Mouse (Mus musculus): ENCODE measurements around the gene Zfp689. TPM values are rescaled to one million over a fixed set of nuclear protein-coding genes. Genes with fewer than 3 reads are reported as not detected.
"Not testable (repeated sequence)": the region's sequence is repeated elsewhere in the genome, so short reads cannot be mapped to it uniquely, and the experiment has no call there.

Gene Zfp689
- polyA plus RNA-seq, 1 experiment = 11.2 TPM

GRCm38 (mm10) chr7:127425291-127425690, 23.7 kb downstream of the Zfp689 start:
- Histone ChIP-seq H3K36me3 (ENCODE audit: control insufficient read depth, insufficient read depth, low read length) (no peaks in the 10 kb centered on the region), H3K27ac (ENCODE audit: control insufficient read depth, insufficient read depth, low read depth, low read length) (no peak overlapping the region), H3K4me3 (ENCODE audit: control insufficient read depth, low read depth, low read length) (peak overlapping the region; percentile 29), H3K4me1 (ENCODE audit: control insufficient read depth, insufficient read depth, low read length) (peaks cover 12% of the 10 kb centered on the region), H3K27me3 (ENCODE audit: control insufficient read depth, insufficient read depth, low read length) (no peaks in the 10 kb centered on the region)
- TF ChIP-seq POLR2A (IDR thresholded peaks at IDR 0.05; ENCODE audit: control insufficient read depth, low read depth, low read length) (no peak), CTCF (IDR thresholded peaks at IDR 0.05; ENCODE audit: control insufficient read depth, insufficient read depth, insufficient replicate concordance, low read depth, low read length) (no peak)

GRCm38 (mm10) chr7:127422247-127422646, 26.7 kb downstream of the Zfp689 start:
- TF ChIP-seq CTCF (IDR thresholded peaks at IDR 0.05; ENCODE audit: control insufficient read depth, insufficient read depth, insufficient replicate concordance, low read depth, low read length) = no peak
- no peak for TF ChIP-seq POLR2A (IDR thresholded peaks at IDR 0.05; ENCODE audit: control insufficient read depth, low read depth, low read length)
- peaks cover 12% of the 10 kb centered on the region for H3K4me1 ChIP-seq (ENCODE audit: control insufficient read depth, insufficient read depth, low read length)
- no peaks in the 10 kb centered on the region for H3K27me3 ChIP-seq (ENCODE audit: control insufficient read depth, insufficient read depth, low read length)
- H3K27ac ChIP-seq (ENCODE audit: control insufficient read depth, insufficient read depth, low read depth, low read length) = peak overlapping the region; percentile 90
- peak overlapping the region; percentile 96 for H3K4me3 ChIP-seq (ENCODE audit: control insufficient read depth, low read depth, low read length)
- H3K36me3 ChIP-seq (ENCODE audit: control insufficient read depth, insufficient read depth, low read length) = no peaks in the 10 kb centered on the region

- H3K27me3 ChIP-seq (ENCODE audit: control insufficient read depth, insufficient read depth, low read length) = no peaks in the 10 kb centered on the region
- TF ChIP-seq CTCF (IDR thresholded peaks at IDR 0.05; ENCODE audit: control insufficient read depth, insufficient read depth, insufficient replicate concordance, low read depth, low read length) (no peak), POLR2A (IDR thresholded peaks at IDR 0.05; ENCODE audit: control insufficient read depth, low read depth, low read length) (peak; percentile 92)
These were observed 27.4 kb downstream of the Zfp689 start, which contains the start of gene Zfp688 for GRCm38 (mm10) chr7:127421388-127422191. Gene Zfp688 (minus strand): TSS chr7:127422068.

GRCm38 (mm10) chr7:127411418-127411817, 37.5 kb downstream of the Zfp689 start:
- Histone ChIP-seq H3K27me3 (ENCODE audit: control insufficient read depth, insufficient read depth, low read length) (no peaks in the 10 kb centered on the region), H3K4me3 (ENCODE audit: control insufficient read depth, low read depth, low read length) (peak overlapping the region; percentile 16; the same call in 1 of the 2 replicates), H3K36me3 (ENCODE audit: control insufficient read depth, insufficient read depth, low read length) (no peaks in the 10 kb centered on the region), H3K27ac (ENCODE audit: control insufficient read depth, insufficient read depth, low read depth, low read length) (no peak overlapping the region), H3K4me1 (ENCODE audit: control insufficient read depth, insufficient read depth, low read length) (peaks cover 4% of the 10 kb centered on the region)
- TF ChIP-seq CTCF (IDR thresholded peaks at IDR 0.05; ENCODE audit: control insufficient read depth, insufficient read depth, insufficient replicate concordance, low read depth, low read length) (no peak), POLR2A (IDR thresholded peaks at IDR 0.05; ENCODE audit: control insufficient read depth, low read depth, low read length) (no peak)

More at GRCm38 (mm10) chr7:127421388-127422191, 27.4 kb downstream of the Zfp689 start, which contains the start of gene Zfp688:
- Histone ChIP-seq H3K36me3 (ENCODE audit: control insufficient read depth, insufficient read depth, low read length) (no peaks in the 10 kb centered on the region), H3K4me1 (ENCODE audit: control insufficient read depth, insufficient read depth, low read length) (peaks cover 12% of the 10 kb centered on the region), H3K4me3 (ENCODE audit: control insufficient read depth, low read depth, low read length) (peak within 1 kb of the TSS; percentile 96), H3K27ac (ENCODE audit: control insufficient read depth, insufficient read depth, low read depth, low read length) (peak within 1 kb of the TSS; percentile 90)

- not testable (repeated sequence) for H3K27me3 ChIP-seq (ENCODE audit: control insufficient read depth, insufficient read depth, low read length); H3K27ac ChIP-seq (ENCODE audit: control insufficient read depth, insufficient read depth, low read depth, low read length); H3K4me1 ChIP-seq (ENCODE audit: control insufficient read depth, insufficient read depth, low read length); H3K36me3 ChIP-seq (ENCODE audit: control insufficient read depth, insufficient read depth, low read length)
- peak; percentile 44; the same call in 1 of the 2 replicates for TF ChIP-seq POLR2A (IDR thresholded peaks at IDR 0.05; ENCODE audit: control insufficient read depth, low read depth, low read length)
- TF ChIP-seq CTCF (IDR thresholded peaks at IDR 0.05; ENCODE audit: control insufficient read depth, insufficient read depth, insufficient replicate concordance, low read depth, low read length) = peak; percentile 49
- H3K4me3 ChIP-seq (ENCODE audit: control insufficient read depth, low read depth, low read length) = peak within 1 kb of the TSS; percentile 75
These were observed 42.7 kb downstream of the Zfp689 start, which contains the start of gene Zfp764 for GRCm38 (mm10) chr7:127406002-127406987. Gene Zfp764 (minus strand): TSS chr7:127406822.

- not testable (repeated sequence) for H3K4me3 ChIP-seq (ENCODE audit: control insufficient read depth, low read depth, low read length); H3K4me1 ChIP-seq (ENCODE audit: control insufficient read depth, insufficient read depth, low read length); H3K27me3 ChIP-seq (ENCODE audit: control insufficient read depth, insufficient read depth, low read length)
These were observed 44.9 kb downstream of the Zfp689 start for GRCm38 (mm10) chr7:127404101-127404500.

GRCm38 (mm10) chr7:127402980-127403379, 46.0 kb downstream of the Zfp689 start:
- H3K36me3 ChIP-seq (ENCODE audit: control insufficient read depth, insufficient read depth, low read length) = no peaks in the 10 kb centered on the region
- no peak for TF ChIP-seq CTCF (IDR thresholded peaks at IDR 0.05; ENCODE audit: control insufficient read depth, insufficient read depth, insufficient replicate concordance, low read depth, low read length)
- no peak for TF ChIP-seq POLR2A (IDR thresholded peaks at IDR 0.05; ENCODE audit: control insufficient read depth, low read depth, low read length)
- no peak overlapping the region for H3K4me3 ChIP-seq (ENCODE audit: control insufficient read depth, low read depth, low read length)
- peaks cover 8% of the 10 kb centered on the region for H3K4me1 ChIP-seq (ENCODE audit: control insufficient read depth, insufficient read depth, low read length)
- H3K27me3 ChIP-seq (ENCODE audit: control insufficient read depth, insufficient read depth, low read length) = no peaks in the 10 kb centered on the region
- no peak overlapping the region for H3K27ac ChIP-seq (ENCODE audit: control insufficient read depth, insufficient read depth, low read depth, low read length)

More at GRCm38 (mm10) chr7:127404101-127404500, 44.9 kb downstream of the Zfp689 start:
- H3K36me3 ChIP-seq (ENCODE audit: control insufficient read depth, insufficient read depth, low read length); H3K27ac ChIP-seq (ENCODE audit: control insufficient read depth, insufficient read depth, low read depth, low read length): not testable (repeated sequence)

Measured in testis, adult 2 months (tissue).